Mouse (Mus musculus) adrenal gland, postnatal 10 days (tissue): Measurements from ENCODE around the gene Fam149b. TPM values are rescaled to one million over a fixed set of nuclear protein-coding genes. Genes with fewer than 3 reads are reported as not detected.

Experiments
- DNase-seq: peaks from one replicate; pipeline ENCODE4 v3.0.0; 2021; ENCODE audit warnings: mixed read lengths
- total RNA-seq, 2 experiments: library from RNA; stranded (reverse); gene quantifications; 2 replicates each; pipeline ENCODE4 v1.2.3; 2021

The Fam149b gene
- total RNA-seq, 2 experiments from 2014 or later, result 29.3 to 35.3 TPM

DNA sequence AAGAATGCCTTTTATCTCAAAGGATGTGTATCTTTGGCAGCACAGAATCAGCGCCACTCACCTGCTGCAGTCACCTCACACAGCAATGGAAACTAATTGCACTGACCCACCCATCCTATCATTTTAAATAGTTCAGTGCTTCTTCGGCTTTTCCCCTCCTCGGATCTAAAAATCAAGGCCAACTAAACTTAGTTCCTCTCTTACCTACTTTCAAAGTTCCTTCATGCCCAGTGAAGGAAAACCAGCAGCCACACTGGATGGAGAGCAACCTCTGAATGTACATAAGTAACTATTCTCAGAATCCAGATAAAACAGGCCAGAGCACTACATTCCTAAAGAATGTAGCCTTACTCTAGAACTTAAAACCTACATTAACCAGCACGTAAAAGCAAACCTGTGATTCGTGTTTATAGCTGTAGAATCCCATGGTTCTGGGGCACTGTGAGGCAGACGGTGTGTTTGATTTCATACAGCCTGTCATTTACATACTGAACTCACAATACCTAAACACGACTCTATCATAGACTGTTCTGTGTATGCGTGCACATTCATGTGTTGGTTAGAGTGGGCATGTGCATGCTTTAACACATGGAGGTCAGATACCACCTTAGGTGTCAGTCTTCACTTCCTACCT is 41.6 kb downstream of the Fam149b start:
- DNase-seq, result no peak

DNA sequence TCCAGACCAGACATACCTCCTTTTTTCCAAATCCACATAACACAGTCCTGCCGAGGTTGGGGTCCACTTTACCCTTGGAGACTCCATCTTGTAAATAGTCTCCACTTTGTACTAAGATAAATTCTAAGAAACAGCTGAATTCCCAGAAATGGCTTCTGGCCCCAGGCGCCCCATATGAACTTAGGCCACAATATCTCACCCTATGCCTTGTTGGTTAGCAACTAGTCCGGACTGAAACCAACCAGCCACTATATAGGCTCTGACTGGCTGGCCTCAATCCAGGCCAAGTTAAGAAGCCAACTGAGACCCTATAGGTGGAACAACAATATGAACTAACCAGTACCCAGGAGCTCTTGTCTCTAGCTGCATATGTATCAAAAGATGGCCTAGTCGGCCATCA is 44.4 kb downstream of the Fam149b start:
- DNase-seq, result no peak

DNA sequence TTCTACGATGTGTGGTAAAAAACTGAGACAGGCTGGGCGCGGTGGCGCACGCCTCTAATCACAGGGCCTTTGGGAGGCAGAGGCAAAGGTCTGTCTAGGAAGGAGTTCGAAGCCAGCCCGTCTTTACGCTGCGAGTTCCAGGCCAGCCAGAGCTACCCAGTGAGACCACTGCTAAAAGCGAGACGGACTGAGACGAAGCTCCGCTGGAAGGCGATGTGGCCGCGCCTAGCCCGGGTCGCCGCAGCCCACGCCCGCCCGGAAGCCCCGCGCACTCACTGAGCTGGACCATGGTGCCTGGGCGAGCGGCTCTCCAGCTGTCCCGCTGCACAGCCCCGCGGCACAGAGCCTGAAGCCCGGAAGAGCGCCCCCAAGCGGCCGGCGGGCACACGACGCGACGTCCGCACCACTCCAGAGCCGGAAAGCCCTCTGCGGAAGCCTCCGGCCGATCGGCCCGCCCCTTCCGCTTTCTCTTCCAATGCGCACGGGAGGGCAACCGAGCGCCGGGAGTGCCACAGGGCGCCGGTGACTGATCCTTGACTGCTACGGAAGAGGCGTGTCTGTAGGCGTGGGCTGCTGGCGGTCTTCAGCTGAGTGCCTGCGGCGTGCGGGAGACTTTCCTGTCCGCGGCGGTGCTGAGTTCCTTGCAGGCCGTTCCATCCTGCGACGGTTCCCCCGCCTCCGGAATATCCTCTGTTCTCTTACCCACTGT is 45.4 kb downstream of the Fam149b start, which contains the start of gene Mrps16:
Gene Mrps16, minus strand, starts transcription at position 430 of the 709 bp plus-strand sequence.
- peak; percentile 96 for DNase-seq

DNA sequence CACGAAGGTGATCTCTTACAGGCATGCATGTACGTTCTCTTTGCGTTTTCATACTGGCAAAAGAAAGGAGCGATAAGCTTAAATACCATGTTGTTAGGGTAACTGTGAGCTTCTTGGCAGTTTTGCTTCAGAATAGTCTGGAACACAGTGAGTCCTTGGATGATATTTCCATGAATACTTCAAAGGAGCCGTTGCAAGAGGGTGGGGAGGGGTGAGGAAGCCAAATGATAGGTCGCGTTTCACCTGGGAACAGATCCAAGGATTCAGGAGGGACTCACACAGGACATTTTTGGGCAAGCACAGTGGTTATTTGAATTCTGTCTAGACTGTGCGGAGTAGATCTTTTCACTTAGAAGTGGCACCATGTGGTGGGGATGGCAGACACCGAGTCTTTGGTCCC is 49.3 kb downstream of the Fam149b start:
- peak; percentile 41 for DNase-seq

DNA sequence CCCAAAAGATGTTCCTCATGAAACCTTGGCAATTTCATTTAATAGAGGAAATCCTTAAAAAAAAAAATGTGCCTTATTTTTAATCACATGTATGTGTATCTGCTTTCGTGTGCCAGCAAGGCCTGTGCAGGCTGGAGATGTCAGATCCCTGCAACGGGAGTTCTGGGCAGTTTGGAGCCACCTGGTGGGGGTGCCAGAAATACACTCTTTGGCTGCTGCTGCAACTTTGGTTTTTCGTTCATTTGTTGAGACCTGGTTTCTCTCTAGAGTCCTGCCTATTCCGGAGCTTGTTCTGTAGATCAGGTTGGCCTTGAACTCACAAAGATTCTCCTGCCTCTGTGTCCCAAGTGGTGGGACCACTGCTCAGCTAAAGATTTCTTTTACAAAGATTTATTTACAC is 50.9 kb downstream of the Fam149b start:
- DNase-seq, result peak; percentile 68

DNA sequence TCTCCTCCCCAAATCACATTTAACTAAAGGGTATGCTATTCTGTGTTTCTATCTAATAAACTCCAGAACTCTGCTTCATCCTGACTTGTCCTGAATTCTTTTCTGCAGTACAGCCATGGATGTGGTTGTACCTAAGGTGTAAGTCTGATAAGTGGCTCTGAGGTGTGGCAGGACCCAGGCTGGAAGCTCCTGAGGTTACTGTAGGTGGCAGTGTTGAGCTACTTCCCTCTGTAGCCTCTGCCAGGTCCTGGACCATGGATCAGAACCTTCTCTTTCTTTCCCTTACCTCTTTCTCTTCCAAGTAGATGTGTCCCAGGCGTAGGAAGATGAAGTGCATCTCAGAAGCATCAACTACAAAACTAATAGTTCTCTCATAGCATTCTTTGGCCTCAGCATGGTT is 52.1 kb downstream of the Fam149b start:
- DNase-seq, result peak; percentile 58

DNA sequence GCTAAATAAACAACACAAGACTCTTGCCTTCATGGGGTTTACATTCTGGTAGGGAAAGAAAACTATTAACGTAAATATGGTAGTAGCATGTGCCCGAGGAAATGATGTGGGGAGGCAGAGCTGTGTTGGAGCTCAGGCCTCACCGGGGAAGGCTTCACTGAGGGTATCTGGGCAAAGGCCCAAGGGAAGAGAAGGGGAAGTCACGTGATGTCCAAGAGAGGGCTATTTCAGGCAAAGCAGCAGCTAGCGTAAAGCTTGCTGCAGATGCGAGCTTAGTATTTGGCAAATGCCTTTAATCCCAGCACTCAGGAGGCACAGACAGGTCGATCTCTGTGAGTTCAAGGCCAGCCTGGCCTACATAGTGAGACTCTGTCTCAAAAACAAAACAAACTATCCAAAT is 74.3 kb downstream of the Fam149b start:
- peak; percentile 6 for DNase-seq

DNA sequence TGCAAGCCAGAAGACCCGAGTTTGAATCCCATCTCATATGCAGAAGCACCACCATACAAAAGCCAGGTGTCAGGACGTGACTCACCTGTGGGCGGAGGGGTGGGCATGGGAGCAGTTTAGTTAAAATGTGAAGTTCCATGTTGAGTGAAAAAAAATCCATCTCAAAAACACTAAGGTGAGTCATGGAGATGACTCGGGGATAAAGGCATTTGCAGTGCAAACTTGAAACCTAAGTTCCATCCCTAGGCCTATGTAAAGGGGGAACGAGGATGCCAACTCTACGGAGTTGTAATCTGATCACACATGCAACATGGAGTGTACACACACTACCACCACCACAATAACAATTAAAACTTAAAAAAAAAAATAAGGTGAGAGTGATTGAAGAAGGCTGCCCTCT is 75.1 kb downstream of the Fam149b start:
- no peak for DNase-seq

DNA sequence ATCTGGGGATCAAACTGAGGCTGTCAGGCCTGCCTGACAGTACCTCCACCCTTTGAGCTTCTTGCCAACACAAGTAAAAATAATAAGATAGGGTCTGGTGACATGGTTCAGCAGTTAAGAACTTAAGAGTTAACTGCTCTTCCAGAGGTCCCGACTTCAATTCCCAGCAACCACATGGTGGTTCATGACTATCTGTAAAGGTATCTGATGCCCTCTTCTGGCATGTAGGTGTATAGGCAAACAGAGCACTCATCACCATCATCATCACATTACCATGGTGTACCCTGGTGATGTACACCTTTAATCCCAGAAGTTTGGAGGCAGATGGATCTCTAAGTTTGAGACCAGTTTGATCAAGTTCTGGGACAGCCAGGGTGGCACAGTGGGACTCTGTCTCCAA is 80.6 kb downstream of the Fam149b start:
- DNase-seq, result no peak

DNA sequence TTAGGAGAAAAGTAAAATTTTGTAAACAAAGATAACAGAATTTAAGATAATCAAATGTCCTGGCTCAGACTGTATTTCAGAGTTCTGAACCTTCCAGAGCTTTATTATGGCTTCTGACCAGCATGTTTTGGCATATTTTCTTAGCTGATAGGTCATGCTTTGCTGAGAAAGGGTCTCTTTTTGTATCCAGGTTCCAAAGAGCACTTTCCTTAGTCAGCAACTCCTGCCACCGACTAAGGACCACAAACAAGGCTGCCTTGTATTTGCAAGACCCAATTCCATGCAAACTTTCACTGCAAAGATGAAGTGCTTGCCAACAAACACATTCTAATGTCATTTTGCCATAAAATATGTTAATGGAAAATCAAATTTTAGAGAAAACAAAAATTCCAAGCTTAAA is 81.9 kb downstream of the Fam149b start:
- no peak for DNase-seq

DNA sequence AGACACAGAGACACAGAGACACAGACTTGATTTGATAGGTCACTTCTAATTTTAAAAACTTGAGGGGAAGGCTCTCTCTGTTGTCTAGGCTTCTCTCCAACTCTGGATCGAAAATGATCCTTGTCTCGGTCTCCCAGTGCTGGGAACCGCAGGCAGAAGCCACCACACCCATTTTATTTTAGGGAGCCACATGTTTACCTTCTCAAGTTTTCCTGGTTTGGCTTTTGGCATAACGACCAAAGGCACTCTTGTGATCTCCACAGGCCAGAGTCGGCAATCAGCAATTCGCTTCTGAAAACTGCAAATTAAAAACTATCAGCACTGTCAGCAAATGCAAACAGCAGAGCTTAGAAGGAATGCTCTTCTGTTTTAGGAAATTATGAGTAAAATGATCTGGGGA is 83.8 kb downstream of the Fam149b start:
- no peak for DNase-seq

DNA sequence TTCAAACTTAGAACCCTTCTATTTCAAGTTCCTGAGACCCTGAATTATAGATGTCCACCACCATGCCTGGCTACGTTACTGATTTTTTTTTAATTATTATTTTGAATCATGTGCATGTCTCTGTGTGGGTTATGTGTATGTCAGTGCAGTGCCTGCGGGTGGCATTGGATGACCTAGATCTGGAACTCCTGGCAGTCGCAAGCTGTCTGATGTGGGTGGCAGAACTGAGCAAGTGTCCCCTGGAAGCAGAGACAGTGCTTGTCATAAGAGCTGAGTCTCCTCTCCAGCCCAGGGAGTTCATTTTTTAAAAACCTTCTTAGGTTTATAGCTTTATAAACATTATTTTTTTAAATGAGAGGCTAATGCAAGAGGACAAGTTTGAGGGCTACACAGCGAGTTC is 84.5 kb downstream of the Fam149b start:
- no peak for DNase-seq

Other genes with a start within 250 kb of the Fam149b start
- gene Saysd1, start 209.6 kb upstream of the Fam149b start, total RNA-seq, result 1 to 10 TPM; 4.5 to 6.5 TPM
- gene Kcnk5, start 166.4 kb upstream of the Fam149b start, total RNA-seq, result 1 to 10 TPM; 4.0 to 9.3 TPM
- not detected for gene Kcnk16, start 79.0 kb upstream of the Fam149b start, total RNA-seq
- gene Nudt13, start 53.5 kb upstream of the Fam149b start, total RNA-seq, result 10 to 100 TPM; 43.4 to 52.3 TPM
- 10 to 100 TPM; 38.8 to 42.3 TPM for gene Ecd, start within 50 bp of the Fam149b start, total RNA-seq
- 10 to 100 TPM; 33.7 to 36.6 TPM for gene Dnajc9, start 40.7 kb downstream of the Fam149b start, total RNA-seq
- gene Mrps16, start 45.5 kb downstream of the Fam149b start, total RNA-seq, result 100 to 1,000 TPM in 1 of 2 experiments, 10 to 100 TPM in 1; 93.8 to 101 TPM
- gene Cfap70, start 104.1 kb downstream of the Fam149b start, total RNA-seq, result 1 to 10 TPM; 1.9 to 2.7 TPM
- gene Anxa7, start 132.0 kb downstream of the Fam149b start, total RNA-seq, result 10 to 100 TPM; 60.7 to 67.2 TPM
- gene Mss51, start 148.7 kb downstream of the Fam149b start, total RNA-seq, result 1 to 10 TPM; 2.3 to 3.0 TPM
- 10 to 100 TPM; 65.9 to 86.4 TPM for gene Ppp3cb, start 198.4 kb downstream of the Fam149b start, total RNA-seq